Mouse (Mus musculus): Measurements from ENCODE around the gene Gstcd. TPM values are rescaled to one million over a fixed set of nuclear protein-coding genes. Genes with fewer than 3 reads are reported as not detected.

Gstcd gene
- total and polyA plus RNA-seq, 3 experiments, result 11.8 to 59.9 (median 24.7) TPM

GRCm38 (mm10) chr3:132940181-132940990 lies 151.4 kb downstream of the Gstcd start:
- no peak for TF ChIP-seq GATA2 (IDR thresholded peaks at IDR 0.05; ENCODE audit: borderline replicate concordance, low read depth, low read length)
- TF ChIP-seq TAL1 (conservative IDR thresholded peaks at IDR 0.05; ENCODE audit: low read depth, low read length), result no peak
- TF ChIP-seq GATA1 (IDR thresholded peaks at IDR 0.05; ENCODE audit: borderline replicate concordance, low read length), result no peak
- TF ChIP-seq CTCF (IDR thresholded peaks at IDR 0.05; ENCODE audit: low read depth, low read length), result no peak
- no peak for TF ChIP-seq POLR2AphosphoS5 (IDR thresholded peaks at IDR 0.05; ENCODE audit: insufficient replicate concordance, low read depth, low read length)
- ATAC-seq (ENCODE audit: extremely low read depth, insufficient number of reproducible peaks, low FRiP score, poor library complexity, severe bottlenecking), result no peak
- Histone ChIP-seq H3K4me3 (ENCODE audit: low read depth, low read length) (no peak overlapping the region), H3K36me3 (replicated peaks) (no peaks in the 10 kb centered on the region), H3K27me3 (ENCODE audit: insufficient read depth, low read length) (peaks cover 5% of the 10 kb centered on the region), H3K4me1 (ENCODE audit: insufficient read depth, low read depth, low read length) (no peaks in the 10 kb centered on the region; the same call in 1 of the 2 replicates), H3K9me3 (replicated peaks) (no peaks in the 10 kb centered on the region)
- DNase-seq (ENCODE audit: low spot score), result no peak

GRCm38 (mm10) chr3:132939006-132939405 lies 152.8 kb downstream of the Gstcd start:
- H3K27me3 ChIP-seq (ENCODE audit: insufficient read depth, low read length), result peaks cover 8% of the 10 kb centered on the region
- no peak overlapping the region for H3K4me3 ChIP-seq (ENCODE audit: low read depth, low read length)
- no peaks in the 10 kb centered on the region for H3K36me3 ChIP-seq (replicated peaks)
- TF ChIP-seq TAL1 (conservative IDR thresholded peaks at IDR 0.05; ENCODE audit: low read depth, low read length) (no peak), GATA2 (IDR thresholded peaks at IDR 0.05; ENCODE audit: borderline replicate concordance, low read depth, low read length) (no peak), CTCF (IDR thresholded peaks at IDR 0.05; ENCODE audit: low read depth, low read length) (no peak), GATA1 (IDR thresholded peaks at IDR 0.05; ENCODE audit: borderline replicate concordance, low read length) (no peak)
- no peaks in the 10 kb centered on the region for H3K9me3 ChIP-seq (replicated peaks)
- no peaks in the 10 kb centered on the region; the same call in 1 of the 2 replicates for H3K4me1 ChIP-seq (ENCODE audit: insufficient read depth, low read depth, low read length)
- no peak for ATAC-seq (ENCODE audit: extremely low read depth, insufficient number of reproducible peaks, low FRiP score, poor library complexity, severe bottlenecking)
- DNase-seq (ENCODE audit: low spot score), result no peak

- ATAC-seq (ENCODE audit: extremely low read depth, insufficient number of reproducible peaks, low FRiP score, poor library complexity, severe bottlenecking) (no peak), DNase-seq (ENCODE audit: low spot score) (no peak)
- no peaks in the 10 kb centered on the region for H3K36me3 ChIP-seq (replicated peaks)
- H3K4me3 ChIP-seq (ENCODE audit: low read depth, low read length), result no peak overlapping the region
- no peaks in the 10 kb centered on the region for H3K4me1 ChIP-seq (ENCODE audit: insufficient read depth, low read depth, low read length)
- H3K9me3 ChIP-seq (replicated peaks), result no peaks in the 10 kb centered on the region
- TF ChIP-seq GATA2 (IDR thresholded peaks at IDR 0.05; ENCODE audit: borderline replicate concordance, low read depth, low read length), result no peak
- TF ChIP-seq GATA1 (IDR thresholded peaks at IDR 0.05; ENCODE audit: borderline replicate concordance, low read length), result no peak
- TF ChIP-seq CTCF (IDR thresholded peaks at IDR 0.05; ENCODE audit: low read depth, low read length), result no peak
- no peak for TF ChIP-seq TAL1 (conservative IDR thresholded peaks at IDR 0.05; ENCODE audit: low read depth, low read length)
- no peak for TF ChIP-seq POLR2AphosphoS5 (IDR thresholded peaks at IDR 0.05; ENCODE audit: insufficient replicate concordance, low read depth, low read length)
- peaks cover 13% of the 10 kb centered on the region for H3K27me3 ChIP-seq (ENCODE audit: insufficient read depth, low read length)
Measured at GRCm38 (mm10) chr3:132934649-132935048, 157.2 kb downstream of the Gstcd start.

Other genes with a start within 250 kb of the Gstcd start
- gene Npnt, start 141.7 kb downstream of the Gstcd start, total RNA-seq (2014; fragmentation: Nextera tagmentation), result not detected in 2 replicates
- gene Npnt, start 141.7 kb downstream of the Gstcd start, total RNA-seq (2017), result 0.05 and 0.06 TPM in 2 replicates
- not detected in 2 replicates for gene Npnt, start 141.7 kb downstream of the Gstcd start, polyA plus RNA-seq (2012)
- gene Ints12, start 193 bp downstream of the Gstcd start, total RNA-seq (2014; fragmentation: Nextera tagmentation), result 41.6 and 50.2 TPM in 2 replicates
- 21.5 and 24.3 TPM in 2 replicates for gene Ints12, start 193 bp downstream of the Gstcd start, total RNA-seq (2017)
- 1.4 and 1.8 TPM in 2 replicates for gene Ints12, start 193 bp downstream of the Gstcd start, polyA plus RNA-seq (2012)
- 0.15 TPM in 1 of 2 replicates, not detected in the other for gene Arhgef38, start 142.9 kb upstream of the Gstcd start, total RNA-seq (2014; fragmentation: Nextera tagmentation)
- 0.11 TPM in 1 of 2 replicates, not detected in the other for gene Arhgef38, start 142.9 kb upstream of the Gstcd start, total RNA-seq (2017)
- not detected in 2 replicates for gene Arhgef38, start 142.9 kb upstream of the Gstcd start, polyA plus RNA-seq (2012)
- gene Ppa2, start 218.1 kb upstream of the Gstcd start, total RNA-seq (2014; fragmentation: Nextera tagmentation), result 38.1 and 40.6 TPM in 2 replicates
- 115 and 145 TPM in 2 replicates for gene Ppa2, start 218.1 kb upstream of the Gstcd start, total RNA-seq (2017)
- 67.3 and 67.8 TPM in 2 replicates for gene Ppa2, start 218.1 kb upstream of the Gstcd start, polyA plus RNA-seq (2012)

Data from G1E (cell line).